Mouse (Mus musculus) erythroblast, adult 5-6 weeks (primary cell): ENCODE results near the gene Ubtf. TPM values are rescaled to one million over a fixed set of nuclear protein-coding genes. Genes with fewer than 3 reads are reported as not detected.
A peak's percentile ranks its signal among the peaks of the same experiment; 100 is the strongest.

Experiments used
- ATAC-seq: replicated peaks from 2 replicates; pipeline ENCODE4 v1.8.0; 2016; ENCODE audit warnings: moderate number of reproducible peaks, mild to moderate bottlenecking, moderate TSS enrichment, inconsistent platforms; ENCODE audit not compliant: poor library complexity, low FRiP score, severe bottlenecking
- total RNA-seq, 2 experiments: library from RNA; stranded (forward) in 1 of 2; stranded (reverse) in 1 of 2; fragments of 150-400 nt in 1 of 2; fragments of 200-764, 138-1000 nt in 1 of 2; gene quantifications; 2 replicates each; pipeline versions ENCODE4 v1.2.3 to v1.2.4; 2015 to 2017; ENCODE audit warnings: low replicate concordance in 2 of 2

The Ubtf gene
- total RNA-seq, 2 experiments from 2014 or later, result 19.0 to 119 TPM

DNA sequence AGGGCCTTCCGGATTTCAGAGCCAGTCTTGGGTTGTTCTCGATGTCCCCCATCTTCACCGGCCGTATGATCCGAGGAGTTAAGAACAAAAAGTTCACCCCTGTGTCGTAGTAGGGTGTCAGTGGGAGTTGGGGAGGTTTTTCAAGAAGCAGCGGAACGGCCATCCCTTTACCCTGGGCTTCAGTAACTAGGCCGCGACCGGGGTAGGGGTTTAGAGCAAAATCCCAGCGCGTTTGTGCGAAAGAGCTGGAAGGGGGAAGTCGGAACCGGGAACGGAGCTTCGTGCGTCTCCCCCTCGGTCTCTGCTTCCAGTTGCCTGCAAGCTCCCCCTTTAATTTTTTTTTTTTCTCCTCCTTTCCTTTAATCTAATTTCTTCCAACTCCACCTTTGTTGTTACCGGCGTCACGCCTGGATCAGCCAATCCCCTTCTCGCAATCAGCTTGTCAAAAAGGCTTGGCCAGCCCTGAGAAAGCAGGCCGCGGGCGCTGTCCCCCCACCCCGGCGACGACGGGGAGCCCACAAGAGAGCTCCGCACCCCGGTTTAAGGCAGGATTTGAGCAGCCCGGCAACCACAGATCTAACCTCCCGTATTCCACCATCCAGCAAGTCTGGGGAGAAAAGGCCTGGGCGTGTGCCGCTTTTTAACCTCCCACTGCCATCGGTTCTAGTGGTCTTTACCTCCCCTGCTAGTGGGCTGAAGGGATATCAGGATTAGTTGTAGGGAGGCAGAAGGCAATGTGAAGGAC, 571 bp upstream of the Ubtf start:
- peak; percentile 55 for ATAC-seq

DNA sequence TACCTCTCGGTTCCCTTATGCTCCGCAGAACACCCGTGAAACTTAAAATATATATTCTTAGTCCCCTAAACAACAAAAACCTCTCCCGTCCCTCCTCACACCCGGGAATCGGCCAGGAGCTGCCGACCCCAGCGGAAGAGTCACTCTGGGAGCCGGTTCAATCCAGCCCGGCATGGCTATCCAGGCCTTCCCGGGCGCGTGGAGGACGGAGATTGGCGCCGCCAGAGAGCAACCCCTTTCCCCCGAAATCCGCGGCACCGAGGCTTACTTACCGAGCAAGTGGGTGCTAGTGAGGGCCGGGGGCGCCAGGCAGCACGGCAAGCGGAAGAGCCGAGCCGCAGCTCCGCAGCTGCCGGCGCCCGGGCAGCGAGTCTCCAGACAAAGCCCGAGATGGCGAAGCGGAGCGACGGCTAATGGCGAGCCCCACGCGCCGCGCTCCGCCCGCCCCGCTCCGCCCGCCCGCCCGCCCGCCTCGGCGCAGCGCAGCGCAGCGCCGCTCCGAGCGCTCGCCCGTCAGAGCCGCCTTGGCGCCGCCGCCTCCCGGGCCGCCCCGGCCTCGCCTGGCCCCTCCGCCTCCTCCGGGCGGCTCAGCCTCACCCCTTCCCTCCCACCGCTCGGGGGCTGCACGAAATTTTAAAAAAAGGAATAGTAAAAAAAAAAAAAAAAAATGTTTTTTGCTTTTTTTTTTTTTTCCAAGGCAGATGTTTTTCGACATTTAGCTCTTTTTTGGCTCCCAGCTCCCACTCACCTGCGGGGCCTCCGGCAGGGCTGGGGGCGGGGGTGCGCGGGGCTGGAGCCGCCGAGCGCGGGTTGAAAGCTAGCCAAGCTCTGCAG, 749 bp downstream of the Ubtf start:
- no peak; the same call in 1 of the 2 replicates for ATAC-seq

DNA sequence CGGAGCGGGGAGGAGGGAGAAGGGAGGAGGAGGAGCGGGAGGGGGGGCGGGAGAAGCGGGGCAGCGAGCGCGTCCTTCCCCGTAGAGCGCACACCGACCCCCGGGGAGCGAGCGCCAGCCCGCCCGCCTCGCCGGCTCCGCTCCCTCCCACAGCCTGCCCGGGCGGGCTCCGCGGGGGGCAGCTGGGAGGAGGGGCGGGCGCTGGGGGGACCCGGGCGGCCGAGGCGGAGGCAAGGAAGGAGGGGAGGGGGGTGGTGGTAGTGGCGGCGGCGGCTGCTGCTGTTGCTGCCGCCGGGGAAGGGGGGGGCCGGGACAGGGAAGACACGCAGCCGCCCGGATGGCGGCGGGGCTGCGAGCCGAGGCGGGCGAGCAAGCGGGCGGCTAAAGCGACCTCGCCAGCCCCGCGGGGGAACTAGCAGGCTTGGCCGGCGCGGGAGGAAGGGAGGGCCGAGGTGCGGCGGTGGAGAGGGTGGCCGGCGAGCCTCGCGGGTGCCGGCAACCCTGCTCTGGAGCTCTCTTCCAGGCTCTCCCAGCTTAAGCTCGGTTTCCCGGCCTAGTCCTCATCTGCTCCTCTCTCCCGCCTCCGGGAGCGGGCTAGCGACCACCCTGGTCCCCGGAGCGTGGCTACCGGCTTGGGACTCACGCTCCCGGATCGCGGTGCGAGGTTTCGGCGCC, 1.5 kb downstream of the Ubtf start:
- ATAC-seq, result peak; percentile 5; the same call in 1 of the 2 replicates

DNA sequence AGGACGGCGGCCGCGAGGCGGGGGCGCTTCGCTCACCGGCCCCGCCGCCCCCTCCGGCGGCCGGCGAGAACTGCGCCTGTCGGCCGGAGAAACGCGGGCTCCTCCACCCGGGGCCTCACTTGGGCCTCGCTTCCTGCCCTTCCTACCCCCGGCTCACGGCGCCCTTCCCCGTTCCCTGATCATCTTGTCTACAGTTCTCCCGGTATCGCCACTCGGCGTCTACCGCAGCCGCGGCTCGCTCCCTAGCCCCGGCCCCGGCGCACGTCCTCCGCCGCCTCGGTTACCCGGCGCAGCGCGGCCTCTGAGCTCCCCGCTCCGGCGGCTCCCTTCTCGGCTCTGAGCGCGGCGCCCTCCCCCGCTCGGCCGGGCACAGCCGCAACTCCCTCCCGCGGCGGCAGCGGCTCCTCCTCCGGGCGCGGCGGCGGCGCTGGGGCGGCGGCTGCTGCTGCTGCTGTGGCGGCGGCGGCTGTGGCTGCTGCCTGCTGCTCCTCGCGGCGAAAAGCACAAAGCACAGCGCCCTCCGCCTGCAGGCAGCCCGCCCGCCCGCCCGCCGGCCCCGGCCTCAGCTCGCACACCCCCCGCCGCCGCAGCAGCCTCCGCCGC, 2.1 kb downstream of the Ubtf start:
- 0 out of 2 replicates have a peak, but pooled peaks have one; percentile 4 for ATAC-seq

DNA sequence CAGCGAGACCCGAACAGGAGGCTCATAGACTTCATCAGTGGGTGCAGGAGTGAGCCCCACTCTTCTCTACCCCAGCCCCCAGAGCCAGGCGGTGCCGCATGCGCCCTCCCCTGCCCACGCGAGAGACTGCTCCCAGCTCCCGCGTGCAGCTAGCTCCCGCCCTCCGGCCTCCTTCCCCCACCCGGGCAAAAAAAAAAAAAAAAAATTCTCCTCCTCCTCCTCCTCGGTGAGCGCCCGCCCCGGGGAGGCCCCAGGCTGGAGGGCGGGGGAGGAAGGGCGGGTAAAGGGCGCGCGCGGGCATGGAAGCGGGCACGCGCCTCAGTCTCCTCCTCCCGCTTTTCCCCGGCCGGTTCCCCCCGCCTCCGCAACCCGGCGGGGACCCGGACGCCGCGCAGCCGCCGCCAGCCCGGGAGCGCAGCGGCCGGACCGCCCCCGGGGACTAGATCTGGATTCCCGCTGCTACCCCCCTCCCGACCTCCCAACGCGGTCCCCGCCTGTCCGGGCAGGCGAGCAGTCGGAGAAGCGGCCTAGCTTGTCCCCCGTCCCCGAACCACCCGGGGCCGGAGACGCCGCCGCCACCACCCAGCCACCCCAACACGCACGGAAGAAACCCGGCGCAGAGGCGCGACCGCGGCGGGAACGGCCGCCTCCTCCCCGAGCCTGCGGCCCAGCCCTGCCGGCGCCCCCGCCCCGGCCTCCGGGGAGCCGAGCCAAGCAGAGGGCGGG, 2.8 kb downstream of the Ubtf start:
- ATAC-seq, result peak; percentile 61

DNA sequence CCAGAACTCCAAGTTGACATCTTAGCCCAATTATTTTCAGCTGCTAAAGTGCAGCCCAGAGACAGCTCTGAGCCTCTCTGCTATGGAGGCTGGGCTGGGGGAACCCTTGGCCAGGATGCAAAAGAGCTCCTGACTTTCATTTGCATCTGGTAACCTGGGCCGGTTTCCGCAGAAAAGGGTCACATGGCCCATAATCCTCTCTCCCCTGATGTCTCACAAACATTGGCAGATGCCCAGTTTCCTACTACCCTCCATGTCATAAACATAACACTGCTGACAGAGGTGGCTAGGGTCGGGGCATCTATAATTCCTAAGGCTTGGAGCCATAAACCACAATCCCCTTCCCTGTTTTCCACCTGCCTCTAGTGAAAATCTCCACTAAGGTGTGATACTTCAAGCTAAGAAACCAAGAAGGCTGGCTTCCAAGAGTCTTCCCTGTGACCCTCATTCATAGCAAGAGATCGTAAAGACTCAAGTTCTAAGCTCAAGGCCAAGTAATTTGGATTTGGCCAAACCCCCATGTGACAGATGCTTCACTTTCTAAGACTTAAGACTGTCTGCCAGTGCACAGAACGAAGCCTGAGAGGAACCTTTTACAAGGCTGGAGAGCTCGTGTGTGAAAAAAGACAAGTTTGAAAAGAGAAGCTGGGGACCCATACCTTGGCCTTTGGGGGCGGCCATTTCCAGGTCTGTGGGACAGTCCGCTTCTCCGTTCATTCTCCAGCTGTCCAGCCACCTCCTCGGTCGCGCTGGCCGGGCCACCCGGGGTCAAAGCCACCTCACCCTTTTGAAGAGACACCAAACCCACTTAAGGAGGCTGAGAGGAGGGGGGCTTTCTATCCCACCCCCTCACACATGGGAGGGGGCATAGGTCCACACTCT, 3.6 kb downstream of the Ubtf start:
- ATAC-seq, result no peak

DNA sequence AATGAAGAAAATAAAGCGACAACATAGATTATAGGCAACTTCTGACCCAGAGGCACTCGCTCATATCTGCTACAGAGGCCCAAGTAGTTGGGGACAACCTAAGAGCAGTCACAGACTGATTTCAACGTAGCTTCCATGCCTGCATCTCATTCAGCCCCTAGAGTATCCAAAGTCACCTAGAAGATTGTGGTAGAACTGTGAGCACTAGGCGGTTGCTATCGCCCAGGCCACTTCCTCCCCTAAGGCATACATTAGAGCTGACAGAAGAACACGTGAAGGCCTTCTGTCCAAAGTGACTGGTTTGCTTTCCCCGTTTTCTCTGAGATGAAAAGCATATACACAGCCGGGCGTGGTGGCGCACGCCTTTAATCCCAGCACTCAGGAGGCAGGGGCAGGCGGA, 5.2 kb downstream of the Ubtf start:
- ATAC-seq, result no peak

DNA sequence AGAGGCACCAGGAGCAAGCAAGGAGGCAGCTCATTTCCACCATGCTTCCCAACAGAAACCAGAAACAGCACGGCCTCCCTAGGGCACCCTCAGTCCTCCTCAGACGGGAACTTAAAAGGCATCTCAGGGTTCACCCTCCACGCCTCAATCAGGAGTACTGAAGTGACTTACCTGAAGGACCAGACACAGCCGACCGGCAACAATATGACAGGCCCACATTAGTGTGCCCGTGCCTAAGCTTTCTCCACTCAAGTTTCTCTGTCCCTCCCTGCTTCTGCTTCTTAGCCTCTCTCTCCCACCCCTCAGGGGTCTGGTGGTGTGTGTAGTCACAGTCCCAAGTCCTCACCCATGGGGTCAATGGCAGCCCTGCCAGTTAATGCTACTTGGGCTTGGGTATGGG, 7.0 kb downstream of the Ubtf start:
- ATAC-seq, result no peak

DNA sequence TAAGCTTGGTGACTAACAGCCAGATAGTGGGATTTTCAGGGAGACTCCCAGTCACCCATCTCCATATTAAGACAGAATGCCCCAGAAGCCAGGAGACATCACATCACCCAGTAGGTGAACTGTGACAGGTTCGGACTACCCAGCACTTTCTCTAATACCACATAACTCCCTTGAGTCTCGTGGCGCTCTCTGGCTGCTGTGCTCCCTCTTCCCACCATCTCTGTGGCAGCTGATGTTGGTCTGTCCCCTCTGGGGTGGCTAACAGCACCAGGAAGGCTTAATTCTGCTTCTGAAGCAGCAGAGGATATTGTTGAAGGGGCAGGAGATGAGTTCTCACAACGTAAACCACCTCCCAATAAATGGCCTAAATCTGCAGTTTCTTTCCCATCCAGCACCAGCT, 7.6 kb downstream of the Ubtf start:
- no peak for ATAC-seq

DNA sequence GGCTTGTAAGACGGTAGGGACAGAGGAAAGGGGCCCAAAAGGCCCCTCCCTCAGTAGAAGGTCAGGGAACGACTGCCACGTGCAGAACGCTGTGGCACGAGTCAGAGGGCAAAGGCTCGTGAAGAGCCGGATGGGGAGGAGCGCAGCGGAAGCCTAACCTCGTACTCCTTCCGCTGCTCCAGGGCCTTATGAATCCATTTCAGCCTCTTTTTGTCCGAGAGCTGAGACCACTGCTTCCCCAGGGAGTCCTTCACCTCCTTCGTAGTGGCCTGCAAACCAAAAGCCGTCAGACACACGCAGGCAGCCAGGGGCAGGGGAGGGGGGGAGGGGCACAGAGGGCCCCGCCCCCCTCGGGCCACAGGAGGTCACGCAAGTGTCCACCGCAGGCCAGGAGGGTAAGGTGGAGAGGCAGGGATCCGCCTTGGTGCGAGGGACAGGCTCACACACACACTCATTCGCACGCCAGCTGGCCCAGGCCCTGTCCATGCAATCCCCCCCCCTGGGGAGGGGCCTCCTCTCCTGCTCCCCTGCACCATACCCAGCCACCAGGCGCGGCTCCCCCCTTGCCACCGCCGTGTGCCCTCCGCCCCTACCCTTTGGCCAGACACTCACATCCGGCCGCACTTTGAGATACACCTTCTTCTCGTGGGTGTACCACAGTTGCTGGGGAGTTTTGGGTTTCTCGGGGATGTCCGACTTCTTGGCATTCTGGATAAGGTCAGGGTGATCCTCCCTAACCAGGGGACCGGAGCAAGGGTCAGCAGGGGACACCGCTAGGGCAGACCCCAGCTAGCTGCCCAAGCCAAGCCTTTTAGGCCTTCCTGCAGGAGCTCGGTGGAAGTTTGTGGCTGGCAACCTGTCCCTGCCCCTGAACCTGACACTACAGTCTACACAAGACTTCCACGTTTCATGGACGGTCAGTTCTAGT, 8.5 kb downstream of the Ubtf start:
- no peak for ATAC-seq

DNA sequence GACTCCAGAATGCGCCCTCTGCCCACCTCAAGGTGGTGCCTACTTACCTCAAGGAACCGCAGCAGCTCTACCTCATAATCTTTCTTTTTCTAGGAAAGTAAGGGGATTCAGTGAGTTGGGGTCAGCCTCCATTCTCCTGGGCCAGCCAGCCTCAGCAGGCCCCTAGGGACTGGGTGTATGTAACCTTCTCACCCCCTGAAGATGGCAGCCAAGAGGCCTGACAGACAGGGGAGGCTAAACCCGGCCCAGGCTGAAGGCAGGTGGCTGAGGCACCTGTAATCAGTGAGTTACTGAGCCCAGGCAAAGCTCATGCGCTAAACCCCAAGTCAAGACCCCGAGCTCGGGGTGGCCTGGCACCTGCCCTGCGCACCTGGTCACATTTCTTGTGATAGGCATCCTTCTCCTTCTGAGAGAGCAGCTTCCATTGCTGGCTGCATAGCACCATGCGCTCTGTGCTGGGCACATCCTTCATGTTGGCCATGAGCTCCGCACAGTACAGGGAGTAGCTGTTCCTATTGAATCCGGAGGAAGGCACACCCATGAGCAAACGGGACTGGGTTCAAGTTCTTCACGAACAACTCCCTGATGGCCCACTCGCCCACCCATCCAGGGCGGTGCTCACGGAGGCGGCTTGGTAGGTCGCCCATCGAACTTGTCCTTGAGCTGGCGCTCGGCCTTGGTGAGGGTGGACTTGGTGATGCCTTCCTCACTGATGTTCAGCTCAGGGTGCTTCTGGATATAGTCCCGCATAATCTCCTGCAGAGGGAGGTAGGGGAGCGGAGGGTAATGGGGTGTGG, 9.5 kb downstream of the Ubtf start:
- no peak for ATAC-seq

DNA sequence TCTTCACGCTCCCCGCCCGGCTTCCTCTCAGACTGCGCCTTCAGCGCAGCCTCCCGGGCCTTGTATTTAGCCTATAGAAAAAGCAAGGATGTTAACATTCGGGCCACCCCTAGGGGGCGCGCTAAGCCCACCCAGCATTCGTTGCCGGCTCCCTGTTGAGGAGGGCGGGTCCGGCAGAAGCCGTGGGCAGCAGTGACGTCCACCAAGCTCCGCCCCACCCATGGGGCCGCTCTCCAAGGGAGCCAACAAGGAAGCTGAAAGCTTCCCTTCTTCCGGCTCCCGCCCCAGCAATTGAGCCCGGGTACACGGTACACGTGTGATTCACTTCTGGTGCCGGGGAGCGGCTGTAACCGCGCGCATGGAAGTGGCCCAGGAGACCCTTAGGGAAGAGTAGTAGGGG, 10.6 kb downstream of the Ubtf start:
- peak; percentile 88 for ATAC-seq

DNA sequence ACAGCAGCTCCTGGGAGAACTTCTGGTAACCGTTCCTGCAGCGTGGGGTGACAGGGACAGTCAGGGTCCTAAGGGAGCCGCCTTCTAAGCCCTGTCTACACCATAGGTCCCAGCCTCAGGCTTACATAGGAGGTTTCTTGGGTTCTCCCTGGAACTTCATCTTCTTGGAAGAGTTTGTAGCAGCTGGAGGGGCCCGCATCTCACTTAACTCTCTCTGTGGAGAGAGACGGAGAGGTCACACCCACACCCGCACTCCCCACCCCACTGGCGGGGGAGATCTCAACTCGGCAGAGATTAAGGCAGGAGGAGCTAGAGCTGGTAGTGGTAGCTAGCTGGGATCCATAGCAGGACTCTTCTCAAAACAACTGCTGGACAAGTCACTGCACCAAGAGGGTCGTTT, 11.4 kb downstream of the Ubtf start:
- no peak for ATAC-seq

DNA sequence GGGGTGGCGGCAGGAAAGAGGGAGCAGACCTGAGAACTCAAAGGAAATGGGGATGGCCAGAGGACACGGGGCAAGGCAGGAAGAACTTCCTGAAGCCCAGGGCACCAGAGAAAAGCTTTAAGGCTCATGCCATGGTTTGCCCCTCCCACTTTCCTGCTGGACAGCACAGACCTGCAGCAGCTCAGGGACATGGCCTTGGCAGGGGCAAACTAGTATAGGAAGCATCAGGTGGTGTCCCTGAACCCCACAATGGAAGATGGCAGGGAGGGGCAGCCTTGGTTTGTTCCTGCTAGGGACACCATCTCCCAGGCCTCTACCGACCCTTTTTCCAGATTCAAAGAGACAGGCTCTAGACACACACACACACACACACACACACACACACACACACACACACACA, 14.2 kb downstream of the Ubtf start:
- no peak for ATAC-seq

DNA sequence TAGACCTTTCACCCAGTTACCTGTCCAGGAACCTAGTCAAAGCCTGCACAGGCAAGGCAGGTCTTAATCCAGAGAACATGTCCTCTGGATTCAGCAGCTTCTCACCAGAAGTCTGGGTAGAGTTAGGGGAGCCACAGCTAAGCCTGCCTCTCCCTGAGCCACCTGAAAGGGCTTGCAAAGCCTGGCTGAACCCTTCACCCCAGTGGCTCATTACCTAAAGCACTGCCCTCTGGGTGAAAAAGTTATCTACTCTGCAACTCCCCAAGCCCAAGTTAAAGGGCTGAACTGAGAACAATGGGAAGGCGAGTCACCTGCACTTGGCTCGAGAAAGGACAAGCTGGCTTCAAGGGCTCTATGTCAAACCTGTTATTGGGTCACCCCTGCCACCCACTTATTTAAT, 15.4 kb downstream of the Ubtf start:
- ATAC-seq, result no peak

DNA sequence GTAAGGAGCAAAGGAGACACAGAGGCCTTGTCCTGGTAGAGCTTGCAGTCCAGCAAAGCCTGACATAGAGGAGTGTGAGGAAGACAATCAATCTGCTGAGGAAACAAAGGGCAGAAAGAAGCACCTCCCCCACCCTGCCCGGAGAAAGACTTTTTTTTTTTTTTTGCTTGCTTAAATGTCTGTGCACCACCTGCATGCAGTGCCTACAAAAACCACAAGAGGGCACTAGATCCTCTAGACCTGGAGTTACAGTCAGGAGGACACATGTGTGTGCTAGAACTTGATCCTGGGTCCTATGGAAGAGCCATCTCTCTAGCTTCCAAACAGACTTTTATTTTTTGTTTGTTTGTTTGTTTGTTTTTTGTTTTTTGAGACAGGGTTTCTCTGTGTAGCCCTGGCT, 19.7 kb downstream of the Ubtf start:
- ATAC-seq, result no peak
